Mouse (Mus musculus): Measurements from ENCODE around the gene Olfr1505. TPM values are rescaled to one million over a fixed set of nuclear protein-coding genes. Genes with fewer than 3 reads are reported as not detected.

Gene Olfr1505
- not detected in 2 replicates for total RNA-seq (2023)

DNA sequence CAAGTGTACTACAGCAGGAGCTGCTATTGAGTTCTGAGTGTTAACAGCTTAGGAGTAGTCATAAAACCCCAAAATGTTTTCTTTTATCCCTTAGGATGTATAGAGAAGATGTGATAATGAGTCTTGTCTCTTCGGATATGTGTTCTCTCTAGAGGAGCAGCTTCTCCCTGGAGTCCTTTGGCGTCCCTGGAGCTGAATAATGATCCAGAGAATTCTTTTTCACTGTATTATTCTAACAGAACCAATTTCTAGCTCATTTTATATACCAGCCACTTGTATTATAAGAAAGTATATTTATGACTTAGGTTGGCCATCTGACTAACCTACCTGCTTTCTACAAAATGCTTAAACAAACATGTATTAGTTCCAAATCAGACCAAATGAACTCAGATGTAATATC lies at the start of gene Olfr1505:
Gene Olfr1505 (plus strand): TSS at position 301 of the 400 bp plus-strand sequence.

DNA sequence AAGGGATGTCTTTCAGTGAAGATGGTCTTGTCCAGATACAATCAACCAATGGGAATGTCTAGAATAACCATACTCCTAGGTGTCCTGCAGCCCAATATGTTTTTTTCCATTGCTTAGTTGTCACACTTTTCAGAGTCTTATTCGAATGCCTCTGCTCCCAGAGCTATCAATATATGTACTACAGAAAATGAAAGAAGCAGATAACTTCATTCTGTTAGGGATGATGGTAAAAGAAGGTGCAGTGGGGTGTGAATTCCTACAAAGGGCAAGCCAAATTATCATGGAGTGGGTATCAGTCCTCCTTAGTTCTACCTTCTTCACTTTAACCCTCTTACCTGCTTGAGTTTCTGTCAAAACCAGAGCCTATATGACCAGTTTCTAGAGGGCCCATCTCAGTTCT lies 15.5 kb upstream of the Olfr1505 start, which contains the start of gene Olfr1504:
Gene Olfr1504 (minus strand): TSS at position 101 of the 400 bp plus-strand sequence.

Other genes starting within 250 kb of the Olfr1505 start
- gene Olfr1491, start 216.3 kb upstream of the Olfr1505 start, total RNA-seq (2023): not detected in 2 replicates
- gene Olfr1493-ps1, start 190.3 kb upstream of the Olfr1505 start, total RNA-seq (2023): not detected in 2 replicates
- gene Olfr1494, start 173.8 kb upstream of the Olfr1505 start, total RNA-seq (2023): not detected in 2 replicates
- gene Olfr1495, start 148.9 kb upstream of the Olfr1505 start, total RNA-seq (2023): not detected in 2 replicates
- gene Olfr1496, start 135.7 kb upstream of the Olfr1505 start, total RNA-seq (2023): not detected in 2 replicates
- gene Olfr1497, start 115.3 kb upstream of the Olfr1505 start, total RNA-seq (2023): not detected in 2 replicates
- gene Olfr1499, start 94.1 kb upstream of the Olfr1505 start, total RNA-seq (2023): not detected in 2 replicates
- not detected in 2 replicates for gene Olfr1500, start 83.0 kb upstream of the Olfr1505 start, total RNA-seq (2023)
- not detected in 2 replicates for gene Olfr1501, start 62.8 kb upstream of the Olfr1505 start, total RNA-seq (2023)
- gene Olfr1502, start 51.7 kb upstream of the Olfr1505 start, total RNA-seq (2023): not detected in 2 replicates
- not detected in 2 replicates for gene Olfr1504, start 15.6 kb upstream of the Olfr1505 start, total RNA-seq (2023)